Mouse (Mus musculus) heart, adult 9 months (tissue): ENCODE data around the gene Gpha2.

Experiments
- DNase-seq, 2 experiments: peaks; one replicate each; pipeline ENCODE4 v3.0.0; 2022; ENCODE audit warnings: low spot score in 2 of 2

Gpha2 gene

DNA sequence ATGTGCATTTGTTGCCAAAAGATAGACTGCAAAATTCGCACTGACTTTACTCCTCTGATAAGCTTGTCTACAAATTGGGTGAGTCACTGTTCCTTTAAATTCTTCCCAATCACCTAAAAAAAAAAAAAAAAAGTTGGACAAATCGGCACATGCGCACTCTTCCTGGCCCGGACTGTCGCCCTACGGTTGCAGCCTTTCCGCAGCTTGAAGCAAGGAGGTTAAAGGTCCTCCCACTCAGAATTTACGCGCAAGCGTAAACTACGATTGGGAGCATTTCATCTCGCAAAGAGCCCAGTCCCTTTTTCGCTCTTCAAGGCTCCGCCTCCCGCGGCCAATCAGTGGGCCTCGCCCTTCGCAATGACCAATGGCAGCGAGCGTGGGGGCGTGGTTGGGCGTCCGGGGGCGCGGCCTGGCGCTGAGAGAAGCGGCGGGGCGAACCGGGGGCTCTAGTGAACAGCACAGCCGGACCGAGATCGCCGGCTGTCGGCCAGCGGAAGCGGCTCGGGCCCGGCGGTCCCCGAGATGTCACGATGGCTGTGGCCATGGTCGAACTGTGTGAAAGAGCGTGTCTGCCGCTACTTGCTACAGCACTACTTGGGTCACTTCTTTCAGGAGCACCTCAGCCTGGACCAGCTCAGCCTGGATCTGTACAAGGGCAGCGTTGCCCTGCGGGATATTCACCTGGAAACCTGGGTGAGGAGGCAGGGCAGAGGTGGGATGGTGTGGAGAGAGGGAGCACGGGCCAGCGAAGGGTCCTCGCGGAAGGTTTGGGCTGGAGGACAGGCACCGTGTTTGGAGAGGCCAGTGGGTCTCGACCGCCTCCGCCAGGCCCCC, 15.3 kb downstream of the Gpha2 start, which contains the start of gene Atg2a:
Atg2a (plus strand) TSS at position 395 of the 834 bp plus-strand sequence.
- peak; percentile 99 for DNase-seq

- DNase-seq: peak; percentile 44 to 73
Measured at GRCm38 (mm10) chr19:6242281-6242680, 16.1 kb downstream of the Gpha2 start.

DNA sequence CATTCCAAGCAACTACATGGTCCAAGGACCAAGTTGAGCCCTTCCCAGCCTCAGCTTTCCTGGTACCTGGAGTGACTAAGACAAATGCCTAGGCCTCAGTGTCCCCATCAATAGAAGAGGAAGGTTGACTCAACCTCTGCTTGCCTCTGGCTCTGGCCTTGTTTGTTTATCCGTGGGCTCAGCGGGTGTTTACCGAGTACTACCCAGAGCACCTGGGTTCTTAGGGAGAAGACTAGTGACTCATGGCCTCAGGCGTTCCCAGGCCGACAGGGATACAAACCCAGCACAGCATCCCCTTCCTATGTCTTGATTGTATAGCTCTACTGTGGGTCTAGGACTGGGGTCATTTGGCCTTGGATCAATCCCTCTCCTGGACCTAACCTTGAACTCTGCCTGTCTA, 17.0 kb downstream of the Gpha2 start:
- DNase-seq: no peak

- DNase-seq: no peak
Measured at GRCm38 (mm10) chr19:6245806-6246205, 19.6 kb downstream of the Gpha2 start.

GRCm38 (mm10) chr19:6247526-6248300, 21.5 kb downstream of the Gpha2 start:
- no peak for DNase-seq

- DNase-seq: no peak
Measured at GRCm38 (mm10) chr19:6253021-6253420, 26.8 kb downstream of the Gpha2 start.

GRCm38 (mm10) chr19:6260428-6260827, 34.2 kb downstream of the Gpha2 start:
- no peak for DNase-seq

- no peak for DNase-seq
Measured at GRCm38 (mm10) chr19:6260946-6261345, 34.8 kb downstream of the Gpha2 start.

DNA sequence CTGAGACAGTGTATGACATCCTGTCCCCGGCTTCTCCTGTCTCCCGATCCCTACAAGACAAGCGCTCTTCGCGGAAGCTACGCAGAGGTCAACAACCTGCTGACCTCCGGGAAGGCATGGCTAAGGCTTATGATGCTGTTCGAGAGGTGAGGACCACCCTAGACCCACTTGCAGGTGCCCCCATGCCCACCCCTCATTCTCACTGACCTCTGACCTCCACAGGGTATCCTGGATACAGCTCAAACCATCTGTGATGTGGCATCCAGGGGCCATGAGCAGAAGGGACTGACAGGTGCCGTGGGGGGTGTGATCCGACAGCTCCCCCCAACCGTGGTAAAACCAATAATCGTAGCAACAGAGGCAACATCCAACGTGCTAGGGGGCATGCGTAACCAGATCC, 35.2 kb downstream of the Gpha2 start:
- DNase-seq: no peak

DNA sequence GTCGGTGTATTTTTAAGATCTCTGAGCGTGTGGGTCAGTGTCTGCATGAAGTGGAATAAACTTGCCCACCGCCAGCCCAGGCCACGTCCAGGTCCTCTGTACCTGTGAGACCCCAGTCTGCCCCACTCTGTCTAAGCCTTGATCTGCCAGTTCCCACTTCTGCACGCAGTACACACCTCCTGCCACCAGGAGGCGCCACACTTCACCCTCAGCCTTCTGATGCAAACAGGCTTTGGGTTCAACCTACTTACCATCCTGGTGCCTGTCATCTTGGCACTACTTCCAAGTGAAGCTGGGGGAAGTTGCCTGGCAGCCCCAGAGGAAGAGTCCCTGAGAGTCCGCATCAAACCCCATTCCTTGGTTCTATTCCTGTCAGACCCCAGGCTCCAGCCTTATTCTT, 36.0 kb downstream of the Gpha2 start:
- DNase-seq: peak; percentile 55 to 68

DNA sequence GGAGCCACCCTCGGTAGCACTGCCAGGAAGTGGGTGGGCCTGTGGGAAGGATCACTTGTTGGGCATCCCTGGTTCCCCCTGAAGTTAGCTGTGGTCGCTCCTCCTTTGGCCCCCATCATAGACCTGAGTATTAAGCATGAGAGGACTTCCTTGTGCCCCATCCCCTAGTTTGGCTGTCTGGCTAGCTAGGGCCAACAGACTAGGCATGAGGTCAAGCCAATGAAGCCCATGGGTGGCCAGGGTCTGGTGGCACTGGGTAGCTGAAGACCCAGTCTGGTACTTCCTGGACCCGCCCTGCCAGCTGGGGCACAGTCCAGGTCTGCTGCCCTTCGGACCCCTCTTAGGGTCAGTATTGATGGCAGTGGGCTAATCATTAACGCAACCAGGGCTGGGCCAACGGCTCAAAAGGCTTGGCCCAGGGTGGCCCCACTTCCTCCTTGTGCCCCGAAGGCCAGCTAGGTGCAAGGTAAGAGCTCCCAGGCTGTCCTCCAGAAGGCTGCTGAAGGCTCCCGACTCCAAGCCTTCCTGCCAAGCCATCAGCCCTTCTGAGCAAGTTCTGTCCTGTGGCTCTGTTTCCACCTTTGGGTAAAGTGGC, 36.8 kb downstream of the Gpha2 start:
- DNase-seq: no peak

DNA sequence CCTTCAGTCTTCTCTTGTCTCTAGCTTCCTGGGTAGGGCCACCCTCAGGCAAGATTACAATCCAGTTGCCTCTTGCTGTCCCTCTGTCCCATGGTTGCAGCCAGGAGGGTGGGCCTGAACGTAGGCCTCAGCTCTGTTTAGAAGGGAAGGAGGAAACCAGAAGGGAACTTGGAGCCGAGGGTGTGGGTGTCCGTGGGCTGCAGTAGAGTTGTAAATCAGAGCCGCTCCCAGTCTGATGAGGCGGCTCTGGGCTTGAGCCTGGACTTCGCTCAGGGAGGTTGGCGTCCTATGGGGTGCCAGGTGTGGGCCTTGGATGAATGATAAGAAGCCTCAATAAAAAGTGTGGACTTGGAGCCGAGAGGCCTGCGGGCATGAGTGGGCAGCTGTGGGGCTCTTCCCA, 38.0 kb downstream of the Gpha2 start:
- DNase-seq: no peak

- no peak for DNase-seq
Measured at GRCm38 (mm10) chr19:6264945-6265344, 38.8 kb downstream of the Gpha2 start.

DNA sequence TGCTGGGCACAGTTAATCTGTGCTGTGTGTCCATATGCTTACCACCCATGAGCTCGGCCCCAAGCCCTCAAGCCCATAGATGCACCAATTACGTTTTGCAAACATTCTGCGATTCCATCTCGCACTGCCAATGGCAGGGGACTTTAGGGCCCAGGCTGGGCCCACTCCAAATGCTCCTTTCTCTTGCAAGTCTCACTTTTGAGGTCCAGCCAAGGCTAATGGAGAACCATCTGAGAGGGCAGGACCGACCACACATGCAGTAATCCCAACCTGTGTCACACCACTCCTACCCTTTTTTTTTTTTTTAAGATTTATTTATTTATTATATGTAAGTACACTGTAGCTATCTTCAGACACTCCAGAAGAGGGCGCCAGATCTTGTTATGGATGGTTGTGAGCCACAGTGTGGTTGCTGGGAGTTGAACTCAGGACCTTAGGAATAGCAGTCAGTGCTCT, 39.6 kb downstream of the Gpha2 start:
- no peak for DNase-seq

GRCm38 (mm10) chr19:6267306-6268169, 41.4 kb downstream of the Gpha2 start:
- peak; percentile 59 to 77 for DNase-seq

- DNase-seq: peak; percentile 85 to 90
Measured at GRCm38 (mm10) chr19:6268170-6268528, 42.0 kb downstream of the Gpha2 start.

DNA sequence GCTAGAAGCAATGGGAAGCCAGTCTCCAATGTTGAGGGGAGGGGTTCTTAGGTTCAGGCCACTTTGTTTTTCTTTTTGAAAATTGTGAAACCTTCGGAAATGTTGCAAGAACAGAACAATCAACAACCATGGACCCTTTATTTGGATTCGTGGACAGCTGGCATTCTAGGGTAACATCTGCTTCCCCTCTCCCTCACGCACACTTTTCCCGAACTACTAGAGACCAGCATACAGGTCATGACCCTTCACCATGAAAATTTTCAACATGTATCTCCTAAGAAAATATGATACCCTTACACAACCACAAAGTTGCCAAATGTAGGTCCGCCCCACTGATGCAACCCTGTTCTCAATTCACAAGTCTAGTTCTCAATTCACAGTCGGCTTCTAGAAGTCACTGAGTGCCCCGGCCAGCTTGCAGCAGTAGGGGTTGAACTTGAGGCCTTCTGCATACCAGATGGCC, 42.5 kb downstream of the Gpha2 start:
- DNase-seq: no peak

GRCm38 (mm10) chr19:6269798-6270475, 43.8 kb downstream of the Gpha2 start:
- no peak for DNase-seq

DNA sequence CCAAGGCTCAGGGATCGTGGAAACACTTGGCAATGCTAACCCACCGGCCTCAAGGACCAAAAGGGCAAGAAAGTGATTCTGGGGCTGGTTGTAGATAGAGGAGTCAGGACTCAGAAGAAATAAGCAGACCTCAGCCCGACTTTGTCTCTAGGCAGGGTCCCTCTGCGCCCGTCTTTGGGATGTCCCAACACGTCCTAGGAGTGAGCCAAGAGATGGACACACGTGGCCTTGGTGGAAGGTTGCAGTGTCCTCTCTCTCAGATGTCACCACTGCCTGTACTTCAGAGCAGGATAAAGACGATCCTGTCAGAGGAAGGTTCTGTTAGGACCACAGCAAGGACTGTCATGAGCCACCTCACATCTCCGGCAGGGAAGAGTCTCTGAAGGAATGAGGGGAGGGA, 44.5 kb downstream of the Gpha2 start:
- no peak for DNase-seq

- DNase-seq: no peak
Measured at GRCm38 (mm10) chr19:6271206-6271605, 45.0 kb downstream of the Gpha2 start.

DNA sequence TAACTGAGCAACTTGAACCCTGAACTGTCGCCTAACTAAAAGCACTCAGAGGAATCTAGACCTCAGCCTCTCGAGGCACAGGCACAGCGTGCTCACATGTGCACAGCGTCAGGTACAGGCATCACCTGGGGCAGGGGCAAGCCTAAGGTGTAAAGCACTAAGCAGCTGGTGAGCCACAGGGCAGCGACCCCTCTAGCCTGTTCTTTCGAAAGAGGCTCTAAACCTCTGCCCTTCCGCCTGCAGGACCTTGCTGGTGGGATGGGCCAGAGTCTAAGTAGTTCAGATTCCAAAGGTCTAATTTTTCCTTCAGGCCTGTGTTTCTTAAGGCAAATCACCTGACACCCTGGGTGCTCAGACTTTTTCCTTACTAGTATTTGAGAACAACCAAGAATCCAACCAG, 45.9 kb downstream of the Gpha2 start:
- no peak for DNase-seq
